Mouse (Mus musculus): ENCODE data around the gene Dag1. TPM values are rescaled to one million over a fixed set of nuclear protein-coding genes. Genes with fewer than 3 reads are reported as not detected.
A peak's percentile ranks its signal among the peaks of the same experiment; 100 is the strongest.

Gene Dag1
- 71.1 and 77.0 TPM in 2 replicates for polyA plus RNA-seq (2016; fragmentation: Nextera tagmentation; extraction: Ambion mirVana)

DNA sequence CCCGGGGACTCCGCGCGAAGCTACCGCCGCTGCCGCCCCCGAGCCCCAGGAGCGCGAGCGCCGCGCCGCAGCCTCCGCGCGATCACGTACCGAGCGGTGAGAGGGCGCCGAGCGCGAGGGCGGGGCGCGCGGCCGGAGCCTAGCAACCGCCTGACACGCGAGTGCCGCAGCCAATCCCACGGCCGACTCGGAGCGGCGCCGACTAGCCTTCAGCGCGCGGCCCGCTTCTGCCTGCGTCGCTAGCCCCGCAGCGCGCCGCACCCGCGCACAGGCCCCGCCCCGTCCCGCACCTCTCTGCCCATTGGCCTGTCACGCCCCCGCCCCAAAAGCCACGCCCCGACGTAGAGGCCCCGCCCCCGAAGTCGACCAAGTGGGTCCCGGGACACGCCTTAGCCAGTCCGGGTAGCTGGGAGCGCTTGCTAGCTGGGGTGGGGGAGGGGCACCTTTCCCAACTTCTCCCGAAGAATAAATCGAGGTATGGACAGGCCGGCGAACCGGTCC, at the start of gene Dag1:
Gene Dag1, minus strand, starts transcription at position 269 of the 501 bp plus-strand sequence.
- H3K27me3 ChIP-seq (ENCODE audit: low read depth, poor library complexity, severe bottlenecking) = no peaks in the 10 kb centered on the region
- no peaks in the 10 kb centered on the region for H3K9me3 ChIP-seq (replicated peaks)
- H3K27ac ChIP-seq (replicated peaks) = peak within 1 kb of the TSS; percentile 97
- 0% methylated on average over 70 of the region's 71 CpGs for WGBS
- peaks cover 5% of the 10 kb centered on the region; the same call in 1 of the 2 replicates for H3K36me3 ChIP-seq
- peaks cover 40% of the 10 kb centered on the region for H3K4me1 ChIP-seq
- H3K4me3 ChIP-seq = peak within 1 kb of the TSS; percentile 93
- peak; percentile 100 for DNase-seq (ENCODE audit: low spot score)

DNA sequence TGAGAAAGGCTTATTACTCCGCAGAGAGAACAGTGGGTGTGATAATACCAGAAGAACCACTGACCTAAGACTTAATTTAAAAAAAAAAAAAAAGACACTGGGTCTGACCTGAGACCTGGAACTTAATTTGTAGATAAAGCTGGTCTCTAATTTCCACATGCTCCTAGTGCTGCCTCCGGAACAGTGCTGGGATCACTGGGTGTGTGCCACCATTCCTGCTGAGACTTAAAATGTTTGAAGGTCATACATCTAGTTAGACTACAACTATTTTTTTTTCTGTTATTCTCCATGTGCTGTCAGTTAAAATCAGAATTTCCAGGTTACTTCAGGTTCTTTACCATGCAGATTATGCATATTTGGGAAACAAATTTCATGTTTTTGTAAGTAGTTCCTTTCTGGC, 44.4 kb upstream of the Dag1 start:
- Histone ChIP-seq H3K27me3 (ENCODE audit: low read depth, poor library complexity, severe bottlenecking) (no peaks in the 10 kb centered on the region), H3K4me1 (peaks cover 41% of the 10 kb centered on the region), H3K36me3 (peaks cover 18% of the 10 kb centered on the region), H3K27ac (replicated peaks) (no peak overlapping the region), H3K4me3 (peak overlapping the region; percentile 80), H3K9me3 (replicated peaks) (no peaks in the 10 kb centered on the region)
- no peak for DNase-seq (ENCODE audit: low spot score)
- WGBS = 77% methylated on average over 2 of the region's 2 CpGs

DNA sequence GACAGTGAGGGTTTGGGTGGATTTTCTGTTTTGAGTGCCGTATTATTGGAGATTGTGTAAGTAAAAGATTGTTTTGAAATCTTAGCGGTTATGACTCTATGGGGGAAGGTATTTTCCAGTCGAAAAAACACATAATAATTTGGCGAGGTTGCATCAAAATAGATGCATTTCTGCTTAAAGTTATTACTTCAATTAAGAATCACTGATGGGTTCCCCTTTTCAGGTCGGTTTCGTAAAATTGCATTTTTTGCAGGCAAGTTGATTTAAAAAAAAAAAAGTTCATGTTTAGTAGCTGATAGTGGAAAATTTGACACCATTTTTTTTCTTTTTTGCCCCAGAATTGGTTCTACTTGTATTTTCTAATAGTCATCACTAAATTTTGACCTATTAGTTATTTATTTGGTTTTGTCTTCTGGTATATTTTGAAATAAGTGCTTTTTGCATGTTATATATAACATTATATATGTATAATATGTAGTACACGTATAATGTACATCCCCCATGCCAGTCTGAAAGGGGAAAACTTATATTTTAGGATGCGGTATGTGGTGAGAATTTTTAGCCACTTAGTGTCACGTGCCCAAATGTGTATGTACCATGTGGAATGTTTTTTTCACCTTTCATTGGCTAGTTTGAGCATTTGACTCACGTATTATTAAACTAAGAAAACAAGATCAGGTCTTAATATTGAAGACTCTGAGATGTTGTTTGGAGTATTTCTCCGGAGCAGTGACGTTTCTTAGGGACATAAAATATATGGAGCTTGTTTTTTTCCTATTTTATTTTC, 43.5 kb upstream of the Dag1 start:
- H3K9me3 ChIP-seq (replicated peaks) = no peaks in the 10 kb centered on the region
- H3K36me3 ChIP-seq = peaks cover 27% of the 10 kb centered on the region
- peak overlapping the region; percentile 99 for H3K27ac ChIP-seq (replicated peaks)
- H3K27me3 ChIP-seq (ENCODE audit: low read depth, poor library complexity, severe bottlenecking) = no peaks in the 10 kb centered on the region
- peaks cover 41% of the 10 kb centered on the region for H3K4me1 ChIP-seq
- no peak for DNase-seq (ENCODE audit: low spot score)
- peak overlapping the region; percentile 80 for H3K4me3 ChIP-seq
- WGBS = 29% methylated on average over 12 of the region's 12 CpGs

DNA sequence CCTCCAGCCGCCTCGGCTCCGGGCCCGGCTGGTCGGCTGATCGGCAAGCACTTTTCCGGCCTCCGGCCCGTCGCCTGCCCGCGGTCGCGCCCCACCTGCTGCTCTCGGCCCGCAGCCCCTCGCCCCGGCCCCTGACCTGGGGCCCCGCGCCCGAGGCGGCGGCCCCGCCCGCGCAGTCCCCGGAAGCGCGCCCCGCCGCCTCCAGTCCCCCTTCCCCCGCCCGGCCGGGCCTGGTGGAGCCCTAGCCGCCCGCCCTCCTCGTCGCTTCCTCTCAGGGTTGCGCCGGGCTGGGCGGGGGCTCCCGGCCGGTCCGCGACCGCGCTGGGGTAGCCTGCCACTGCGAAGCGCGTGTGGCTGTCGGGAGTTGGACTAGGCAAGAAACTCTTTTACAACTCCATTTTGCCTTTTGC, 42.8 kb upstream of the Dag1 start:
- peaks cover 41% of the 10 kb centered on the region for H3K4me1 ChIP-seq
- no peak for DNase-seq (ENCODE audit: low spot score)
- peaks cover 31% of the 10 kb centered on the region for H3K36me3 ChIP-seq
- no peaks in the 10 kb centered on the region for H3K9me3 ChIP-seq (replicated peaks)
- peak overlapping the region; percentile 80 for H3K4me3 ChIP-seq
- no peaks in the 10 kb centered on the region for H3K27me3 ChIP-seq (ENCODE audit: low read depth, poor library complexity, severe bottlenecking)
- WGBS = under 1% methylated on average over 51 of the region's 51 CpGs
- H3K27ac ChIP-seq (replicated peaks) = peak overlapping the region; percentile 99

DNA sequence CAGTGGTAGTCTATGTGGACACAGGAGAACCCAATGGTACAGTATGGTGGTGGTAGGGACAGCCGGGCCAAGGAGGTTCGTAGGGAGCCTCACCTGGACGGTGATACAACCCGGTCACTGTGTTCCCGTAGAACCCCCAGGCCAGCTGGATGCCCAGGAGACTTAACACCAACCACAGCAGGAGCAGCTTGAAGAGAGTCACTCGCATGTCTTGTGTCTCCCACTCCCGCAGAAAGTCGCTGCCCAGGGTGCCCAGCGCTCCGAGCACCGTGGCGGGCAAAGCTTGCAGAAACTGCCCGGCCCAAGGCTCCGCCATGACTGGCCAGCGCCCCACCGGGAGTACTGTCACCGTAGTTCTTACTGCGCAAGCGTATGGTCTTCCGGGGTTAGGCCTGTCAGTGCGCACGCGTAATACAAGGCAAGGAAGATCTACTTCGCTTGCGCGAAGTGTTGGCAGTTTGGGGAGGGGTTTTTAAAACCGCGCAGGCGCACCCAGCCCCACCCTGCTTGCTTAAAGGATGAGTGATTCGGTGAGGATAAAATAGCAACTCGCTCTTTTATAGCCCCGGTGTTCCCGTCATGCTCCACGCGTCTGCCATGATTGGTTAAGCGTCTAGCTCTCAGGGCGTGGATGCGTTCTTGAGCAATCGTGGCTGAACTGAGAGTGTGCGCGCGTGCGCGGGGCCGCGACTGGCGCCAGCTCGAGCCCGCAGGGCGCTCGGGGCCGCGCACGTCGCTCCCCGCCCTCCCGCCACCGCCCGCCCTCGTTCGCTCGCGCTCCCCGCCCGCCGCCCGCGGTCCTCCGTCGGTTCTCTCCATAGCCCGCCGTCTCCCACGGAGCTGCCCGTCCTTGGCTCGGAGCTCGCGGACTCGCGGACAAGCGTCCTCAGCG, 42.1 kb upstream of the Dag1 start, which contains the start of the genes Rhoa and Tcta:
Gene Rhoa, plus strand, starts transcription at position 501 of the 892 bp plus-strand sequence.
Gene Tcta, minus strand, starts transcription at position 532 of the 892 bp plus-strand sequence.
- H3K4me1 ChIP-seq = peaks cover 41% of the 10 kb centered on the region
- H3K27me3 ChIP-seq (ENCODE audit: low read depth, poor library complexity, severe bottlenecking) = no peaks in the 10 kb centered on the region
- peak; percentile 98 for DNase-seq (ENCODE audit: low spot score)
- peaks cover 38% of the 10 kb centered on the region for H3K36me3 ChIP-seq
- H3K27ac ChIP-seq (replicated peaks) = peak within 1 kb of the TSS; percentile 99
- WGBS = under 1% methylated on average over 81 of the region's 81 CpGs
- peak within 1 kb of the TSS; percentile 80 for H3K4me3 ChIP-seq
- no peaks in the 10 kb centered on the region for H3K9me3 ChIP-seq (replicated peaks)

DNA sequence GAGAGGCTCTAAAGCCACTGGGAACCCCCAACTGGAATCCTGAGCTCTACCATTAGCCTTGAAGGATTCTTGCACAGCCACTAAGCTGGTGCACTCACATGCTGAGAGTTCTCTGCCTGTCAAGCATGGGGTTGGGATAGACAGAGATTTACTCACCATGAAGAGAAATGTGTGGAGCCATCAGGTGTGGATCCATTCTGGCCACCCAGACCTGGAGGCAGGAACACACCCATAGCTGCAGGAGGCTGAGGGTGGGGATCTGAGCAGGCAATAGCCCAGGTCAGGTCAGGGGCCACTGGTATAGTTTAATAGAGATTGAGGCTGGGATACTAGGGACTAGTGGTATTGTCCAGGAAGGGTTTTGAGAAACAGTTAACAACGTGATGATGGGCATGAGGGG, 41.4 kb upstream of the Dag1 start:
- WGBS = 9% methylated on average over 1 of the region's 1 CpGs
- DNase-seq (ENCODE audit: low spot score) = no peak
- Histone ChIP-seq H3K4me1 (peaks cover 40% of the 10 kb centered on the region), H3K4me3 (peak overlapping the region; percentile 80), H3K27me3 (ENCODE audit: low read depth, poor library complexity, severe bottlenecking) (no peaks in the 10 kb centered on the region), H3K27ac (replicated peaks) (peak overlapping the region; percentile 99), H3K9me3 (replicated peaks) (no peaks in the 10 kb centered on the region), H3K36me3 (peaks cover 45% of the 10 kb centered on the region)

DNA sequence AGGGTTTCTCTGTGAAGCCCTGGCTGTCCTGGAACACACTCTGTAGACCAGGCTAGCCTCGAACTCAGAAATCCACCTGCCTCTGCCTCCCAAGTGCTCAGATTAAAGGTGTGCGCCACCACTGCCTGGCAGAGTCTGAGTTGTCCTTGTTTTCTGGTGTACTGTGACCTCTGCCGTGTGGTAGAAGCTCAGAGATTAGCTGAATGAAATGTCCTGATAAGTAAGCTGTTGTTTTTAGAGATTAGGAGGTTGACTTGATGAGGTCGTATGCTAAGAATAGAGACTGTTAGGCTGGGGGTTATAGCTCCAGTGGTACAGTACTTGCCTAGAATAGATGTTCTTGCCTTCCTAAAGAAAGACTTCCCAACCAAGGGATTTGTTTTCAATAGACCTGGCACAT, 41.0 kb upstream of the Dag1 start:
- Histone ChIP-seq H3K27me3 (ENCODE audit: low read depth, poor library complexity, severe bottlenecking) (no peaks in the 10 kb centered on the region), H3K4me3 (peak overlapping the region; percentile 80), H3K36me3 (peaks cover 47% of the 10 kb centered on the region), H3K27ac (replicated peaks) (peak overlapping the region; percentile 99; the same call in 1 of the 2 replicates), H3K4me1 (peaks cover 36% of the 10 kb centered on the region), H3K9me3 (replicated peaks) (no peaks in the 10 kb centered on the region)
- no peak for DNase-seq (ENCODE audit: low spot score)
- 80% methylated on average over 4 of the region's 4 CpGs for WGBS

DNA sequence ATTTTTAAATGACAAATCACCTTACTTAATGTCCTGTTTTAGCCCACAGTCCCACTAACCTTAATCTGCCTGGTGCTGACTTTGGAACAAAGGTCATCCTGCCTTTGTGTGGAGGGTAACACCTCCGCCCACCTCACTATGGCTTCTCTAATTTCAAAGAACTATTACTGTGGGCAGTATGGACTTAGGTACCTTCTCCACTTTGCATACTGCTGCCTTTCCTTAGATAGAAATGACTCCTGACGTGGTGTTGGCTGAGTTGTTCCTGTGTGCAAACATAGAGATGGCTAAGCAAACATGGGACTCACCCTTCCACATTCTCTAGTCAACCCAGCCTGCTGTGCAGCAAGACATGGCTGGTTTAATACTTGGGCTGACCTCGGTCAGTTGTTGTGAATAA, 38.1 kb upstream of the Dag1 start:
- Histone ChIP-seq H3K9me3 (replicated peaks) (no peaks in the 10 kb centered on the region), H3K27me3 (ENCODE audit: low read depth, poor library complexity, severe bottlenecking) (no peaks in the 10 kb centered on the region), H3K27ac (replicated peaks) (no peak overlapping the region), H3K4me1 (peaks cover 22% of the 10 kb centered on the region), H3K36me3 (peaks cover 54% of the 10 kb centered on the region), H3K4me3 (no peak overlapping the region)
- 90% methylated on average over 3 of the region's 3 CpGs for WGBS
- no peak for DNase-seq (ENCODE audit: low spot score)

DNA sequence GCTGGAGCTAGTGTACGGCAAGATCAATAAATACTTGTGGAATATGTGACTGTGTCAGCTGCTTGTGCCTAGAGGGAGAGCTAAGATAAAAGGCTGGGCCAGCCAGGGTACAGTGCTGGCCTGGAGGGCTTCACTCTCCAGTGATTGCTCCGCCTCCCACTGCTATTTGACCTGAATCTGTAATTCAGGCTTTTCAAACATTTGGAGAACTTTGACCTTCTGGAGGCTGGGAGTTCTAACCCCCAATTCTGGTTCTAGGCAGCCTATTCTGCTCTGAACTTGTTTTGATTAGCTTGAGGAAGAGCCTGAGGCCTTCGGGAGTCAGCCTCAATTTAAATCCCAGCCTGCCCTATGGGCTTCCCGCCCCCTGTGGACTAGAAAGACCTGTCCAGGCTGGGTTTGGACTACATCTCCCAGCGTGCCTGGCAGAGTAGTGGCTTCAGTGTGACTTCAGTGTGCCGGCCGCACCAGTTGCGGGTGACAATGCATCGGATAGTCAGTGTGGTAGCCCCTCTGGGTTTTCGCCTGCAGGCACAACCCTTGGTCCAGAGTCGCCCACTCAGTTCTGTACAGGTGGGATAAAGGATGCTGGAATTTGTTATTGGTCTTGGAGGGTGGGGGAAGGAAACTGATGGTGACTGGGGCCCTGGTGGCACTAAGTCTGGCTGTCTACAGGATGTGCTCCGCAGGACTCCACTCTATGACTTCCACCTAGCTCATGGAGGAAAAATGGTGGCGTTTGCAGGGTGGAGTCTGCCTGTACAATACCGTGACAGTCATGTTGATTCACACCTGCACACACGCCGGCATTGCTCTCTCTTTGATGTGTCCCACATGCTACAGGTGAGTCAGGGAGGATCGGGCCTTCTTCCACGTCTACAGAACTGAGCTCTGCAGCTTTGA, 32.9 kb upstream of the Dag1 start, which contains the start of gene Amt:
Gene Amt, plus strand, starts transcription at position 401 of the 903 bp plus-strand sequence.
- peak within 1 kb of the TSS; percentile 87 for H3K27ac ChIP-seq (replicated peaks)
- H3K36me3 ChIP-seq = peaks cover 48% of the 10 kb centered on the region
- DNase-seq (ENCODE audit: low spot score) = peak; percentile 71
- H3K27me3 ChIP-seq (ENCODE audit: low read depth, poor library complexity, severe bottlenecking) = no peaks in the 10 kb centered on the region
- H3K4me1 ChIP-seq = peaks cover 25% of the 10 kb centered on the region
- 20% methylated on average over 18 of the region's 18 CpGs for WGBS
- no peaks in the 10 kb centered on the region for H3K9me3 ChIP-seq (replicated peaks)
- peak within 1 kb of the TSS; percentile 59 for H3K4me3 ChIP-seq

DNA sequence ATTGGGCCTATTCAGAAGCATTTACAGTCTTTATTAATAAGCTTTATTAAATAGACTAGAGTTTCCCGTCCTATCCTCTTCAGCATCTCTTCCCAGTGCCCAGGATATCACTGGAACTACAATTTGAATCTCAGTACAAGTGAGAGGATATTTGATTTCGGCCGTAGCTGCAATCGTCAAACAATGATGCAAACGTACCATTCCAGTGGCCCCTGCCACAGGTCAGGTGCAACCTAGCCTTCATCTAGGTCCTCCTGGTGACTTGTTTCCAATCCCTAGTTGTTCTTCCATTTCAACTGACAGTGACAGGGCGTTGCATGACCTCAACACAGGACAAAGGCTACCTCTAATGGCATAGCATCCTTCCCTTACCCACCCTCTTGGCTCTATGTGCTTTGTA, 27.0 kb upstream of the Dag1 start:
- Histone ChIP-seq H3K4me3 (peak overlapping the region; percentile 67), H3K27ac (replicated peaks) (peak overlapping the region; percentile 92), H3K27me3 (ENCODE audit: low read depth, poor library complexity, severe bottlenecking) (no peaks in the 10 kb centered on the region), H3K4me1 (peaks cover 20% of the 10 kb centered on the region), H3K36me3 (peaks cover 20% of the 10 kb centered on the region), H3K9me3 (replicated peaks) (no peaks in the 10 kb centered on the region)
- no peak for DNase-seq (ENCODE audit: low spot score)
- 54% methylated on average over 6 of the region's 6 CpGs for WGBS

DNA sequence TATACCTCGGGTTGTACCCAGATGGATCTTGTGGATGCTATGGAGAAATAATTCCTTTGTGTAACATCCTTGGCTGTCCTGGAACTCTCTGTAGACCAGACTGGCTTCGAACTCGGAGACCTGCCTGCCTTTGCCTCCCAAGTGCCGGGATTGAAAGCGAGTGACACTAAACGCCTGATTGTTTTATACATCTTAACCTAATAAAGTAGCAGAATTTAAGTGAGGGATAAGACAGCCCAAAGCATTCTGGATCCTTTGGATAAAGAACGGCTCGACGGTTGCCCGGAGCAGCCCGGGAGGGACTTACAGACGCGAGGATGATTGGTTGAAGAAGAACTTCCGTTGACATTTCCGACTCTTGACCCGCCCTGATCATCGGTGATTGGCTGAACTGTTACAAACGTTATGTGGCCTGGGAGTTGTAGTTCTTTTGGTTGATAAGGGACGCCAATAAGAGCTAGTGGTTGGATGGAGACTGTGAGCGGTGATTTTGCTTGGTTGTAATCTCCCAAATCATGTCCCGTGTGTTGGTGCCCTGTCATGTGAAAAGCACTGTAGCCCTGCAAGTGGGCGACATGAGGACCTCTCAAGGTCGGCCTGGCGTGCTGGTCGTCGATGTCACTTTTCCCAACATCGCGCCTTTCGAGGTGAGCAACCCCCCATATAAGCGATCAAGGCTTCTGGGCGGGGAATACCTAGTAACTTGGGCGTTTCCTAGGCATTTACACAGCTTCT, 26.4 kb upstream of the Dag1 start, which contains the start of gene Nicn1:
Gene Nicn1, plus strand, starts transcription at position 414 of the 735 bp plus-strand sequence.
- peak within 1 kb of the TSS; percentile 92 for H3K27ac ChIP-seq (replicated peaks)
- under 1% methylated on average over 32 of the region's 32 CpGs for WGBS
- peak; percentile 89 for DNase-seq (ENCODE audit: low spot score)
- H3K4me1 ChIP-seq = peaks cover 16% of the 10 kb centered on the region
- peaks cover 16% of the 10 kb centered on the region for H3K36me3 ChIP-seq
- H3K4me3 ChIP-seq = peak within 1 kb of the TSS; percentile 67
- H3K27me3 ChIP-seq (ENCODE audit: low read depth, poor library complexity, severe bottlenecking) = no peaks in the 10 kb centered on the region
- H3K9me3 ChIP-seq (replicated peaks) = no peaks in the 10 kb centered on the region

Data from midbrain, embryonic 10.5 days (tissue).